Mouse (Mus musculus) layer of hippocampus, postnatal 10 days (tissue): ENCODE data around the gene Neurl1b. TPM values are rescaled to one million over a fixed set of nuclear protein-coding genes. Genes with fewer than 3 reads are reported as not detected.

Experiments
- DNase-seq, 2 experiments: peaks; one replicate each; pipeline ENCODE4 v3.0.0; 2021; ENCODE audit warnings: low spot score in 2 of 2
- total RNA-seq, 2 experiments: library from RNA; stranded (reverse); gene quantifications; 2 replicates each; pipeline ENCODE4 v1.2.3; 2021

The Neurl1b gene
- total RNA-seq, 2 experiments from 2014 or later, result 87.9 to 88.7 TPM

DNA sequence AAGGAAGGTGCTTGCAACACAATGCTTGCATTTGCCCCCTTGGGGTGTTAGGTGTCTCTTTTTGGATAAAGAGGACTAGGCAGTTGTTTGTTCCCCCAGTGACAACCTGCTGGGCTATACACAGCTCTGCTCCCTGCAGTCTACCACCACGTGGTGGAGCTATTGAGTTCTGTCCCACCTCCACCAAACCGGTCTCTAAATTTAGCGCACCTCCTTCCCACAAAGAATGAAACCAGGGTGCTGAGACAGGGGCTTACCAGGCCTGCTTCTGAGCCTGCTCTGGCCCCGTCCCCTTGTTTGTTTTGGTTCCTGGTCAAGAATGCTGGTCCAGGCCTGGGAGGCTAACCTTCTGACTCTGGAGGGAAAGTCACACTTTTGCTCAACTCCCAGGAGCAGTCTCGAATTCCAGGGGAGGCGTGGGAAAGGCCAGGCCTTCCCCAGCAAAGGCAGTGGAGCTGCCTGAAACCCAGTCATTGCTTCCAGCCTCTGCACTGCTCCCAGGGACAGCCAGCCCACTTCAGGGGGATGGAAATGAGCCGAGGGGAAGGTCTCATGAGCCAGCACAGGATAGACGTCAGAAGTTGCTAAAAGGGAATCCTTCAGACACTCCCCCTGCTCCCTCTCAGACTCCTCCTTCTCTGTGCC, 37.1 kb downstream of the Neurl1b start:
- DNase-seq, result peak; percentile 44 to 47

- DNase-seq, result peak; percentile 80 to 81
Observed at GRCm38 (mm10) chr17:26452371-26452972, 37.8 kb downstream of the Neurl1b start.

DNA sequence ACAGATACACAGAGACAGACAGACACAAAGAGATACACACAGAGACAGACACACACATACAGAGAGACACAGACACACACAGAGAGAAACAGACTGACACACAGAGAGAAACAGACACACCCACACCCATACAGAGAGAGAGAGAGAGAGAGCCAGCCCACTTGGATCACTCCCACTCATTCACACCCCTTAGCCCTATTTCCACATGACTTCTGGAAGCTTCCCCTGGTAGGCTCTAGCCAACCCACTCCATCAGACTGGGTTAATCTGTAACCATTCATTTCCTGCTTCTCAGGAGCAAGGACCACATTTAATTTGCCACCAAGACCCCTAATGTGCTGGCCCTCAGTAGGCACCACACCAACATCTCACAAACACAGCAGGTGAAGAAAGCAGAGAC, 42.9 kb downstream of the Neurl1b start:
- DNase-seq, result no peak

DNA sequence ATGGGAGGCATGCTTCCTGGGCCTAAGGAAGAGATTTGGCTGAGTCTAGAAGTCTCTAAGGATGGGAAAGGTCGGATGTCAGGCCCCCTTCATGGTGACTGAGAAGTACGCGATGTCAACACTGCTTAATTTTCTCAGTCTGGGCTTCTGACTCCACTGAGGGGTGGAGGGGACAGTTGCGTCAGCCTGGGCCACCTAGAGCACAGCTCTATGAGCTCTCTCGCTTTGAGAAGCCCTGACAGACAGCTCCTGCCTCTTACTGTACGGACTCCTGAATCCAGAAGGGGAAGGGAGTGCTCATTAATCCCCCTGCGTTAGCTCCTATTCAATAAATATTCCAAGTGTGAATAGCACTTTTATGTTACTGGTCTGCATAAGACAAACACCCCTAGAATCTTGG, 43.4 kb downstream of the Neurl1b start:
- no peak for DNase-seq

- peak; percentile 85 to 87 for DNase-seq
Observed at GRCm38 (mm10) chr17:26462634-26463170, 48.1 kb downstream of the Neurl1b start.

DNA sequence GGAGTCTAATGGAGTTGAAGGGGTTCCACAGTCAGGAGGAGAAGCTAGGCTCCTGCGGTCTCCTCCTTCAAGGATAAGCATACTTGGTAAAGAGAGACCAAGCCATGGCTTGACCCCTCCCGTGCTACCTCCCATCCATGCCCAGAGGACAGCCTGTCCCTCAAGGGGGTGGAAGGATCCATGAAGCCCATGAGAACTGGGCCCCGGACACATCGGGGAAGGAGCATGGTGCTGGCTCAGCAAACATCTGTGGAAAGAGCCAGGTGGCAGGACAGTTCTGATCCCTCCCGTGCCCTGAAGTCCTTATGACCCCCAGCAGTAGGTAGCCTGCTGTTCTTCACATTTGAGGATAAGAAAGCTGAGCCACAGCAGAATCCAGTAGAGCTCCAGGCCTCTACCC, 48.8 kb downstream of the Neurl1b start:
- DNase-seq, result no peak

DNA sequence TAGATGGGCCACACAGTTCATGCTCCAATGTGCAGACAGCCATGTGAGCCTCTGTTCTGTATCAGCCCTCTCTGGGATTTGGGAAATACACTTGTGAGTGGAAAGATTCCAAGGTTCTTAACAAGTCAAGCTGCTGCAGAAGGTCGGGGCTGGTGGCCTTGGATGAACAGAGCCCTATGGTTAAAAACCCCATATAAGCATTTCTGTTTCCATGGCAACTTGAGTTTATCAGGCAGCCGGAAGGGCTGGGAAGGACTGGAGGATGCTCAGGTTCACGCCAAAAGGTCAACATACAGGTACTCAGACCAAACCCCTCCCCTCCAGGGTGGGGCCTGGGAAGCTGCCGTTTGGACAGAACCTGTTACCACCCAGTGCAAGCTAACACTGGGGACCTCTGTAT, 49.4 kb downstream of the Neurl1b start:
- no peak for DNase-seq

DNA sequence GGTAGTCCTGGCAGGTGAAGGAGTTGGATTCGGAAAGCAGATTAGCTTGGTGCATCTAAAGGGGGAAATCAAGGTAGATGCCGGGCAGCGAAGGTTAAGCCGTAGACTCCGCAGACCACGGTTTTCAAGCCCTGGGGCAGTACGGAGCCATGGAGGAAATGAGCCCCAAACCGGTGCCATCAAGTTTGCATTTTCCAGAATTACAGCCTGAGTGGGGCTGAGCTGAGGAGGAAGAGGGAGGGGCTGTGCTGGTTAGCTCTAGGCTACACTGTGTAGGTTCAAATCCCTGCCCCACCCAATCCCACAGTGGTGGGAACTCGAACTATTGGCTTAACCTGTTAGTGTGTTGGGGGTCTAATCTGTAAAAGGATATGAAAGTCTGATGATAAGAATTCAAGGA, 49.9 kb downstream of the Neurl1b start:
- no peak for DNase-seq

GRCm38 (mm10) chr17:26464972-26465371, 50.3 kb downstream of the Neurl1b start:
- DNase-seq, result no peak

GRCm38 (mm10) chr17:26466741-26467150, 52.1 kb downstream of the Neurl1b start:
- DNase-seq, result peak; percentile 85 to 88

GRCm38 (mm10) chr17:26467619-26468018, 53.0 kb downstream of the Neurl1b start:
- no peak for DNase-seq

- no peak for DNase-seq
Observed at GRCm38 (mm10) chr17:26468102-26468894, 53.7 kb downstream of the Neurl1b start.

- no peak for DNase-seq
Observed at GRCm38 (mm10) chr17:26476871-26477270, 62.2 kb downstream of the Neurl1b start.

- no peak for DNase-seq
Observed at GRCm38 (mm10) chr17:26478672-26479071, 64.0 kb downstream of the Neurl1b start.

GRCm38 (mm10) chr17:26479619-26480018, 65.0 kb downstream of the Neurl1b start:
- no peak for DNase-seq

DNA sequence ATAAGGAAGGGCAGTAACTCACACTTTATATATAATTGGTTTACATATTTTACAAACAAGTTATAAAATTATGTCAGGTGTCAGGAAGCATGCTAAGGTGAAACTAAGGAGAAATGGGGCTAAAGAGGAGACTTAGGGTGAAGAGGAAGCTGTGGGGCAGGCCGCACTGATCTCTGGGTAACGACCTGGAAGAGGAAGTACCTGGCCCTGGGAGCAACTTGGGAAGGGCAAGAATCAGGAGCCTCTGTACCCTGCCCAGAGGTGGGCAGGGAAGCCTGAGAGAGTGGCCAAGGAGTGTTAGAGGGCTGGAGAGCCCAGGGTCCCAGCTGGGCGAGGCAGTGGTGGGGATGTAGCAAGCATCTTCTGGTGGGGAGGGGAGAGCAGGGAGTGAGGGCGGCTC, 66.3 kb downstream of the Neurl1b start:
- no peak for DNase-seq

- no peak for DNase-seq
Observed at GRCm38 (mm10) chr17:26484626-26485421, 70.2 kb downstream of the Neurl1b start.

DNA sequence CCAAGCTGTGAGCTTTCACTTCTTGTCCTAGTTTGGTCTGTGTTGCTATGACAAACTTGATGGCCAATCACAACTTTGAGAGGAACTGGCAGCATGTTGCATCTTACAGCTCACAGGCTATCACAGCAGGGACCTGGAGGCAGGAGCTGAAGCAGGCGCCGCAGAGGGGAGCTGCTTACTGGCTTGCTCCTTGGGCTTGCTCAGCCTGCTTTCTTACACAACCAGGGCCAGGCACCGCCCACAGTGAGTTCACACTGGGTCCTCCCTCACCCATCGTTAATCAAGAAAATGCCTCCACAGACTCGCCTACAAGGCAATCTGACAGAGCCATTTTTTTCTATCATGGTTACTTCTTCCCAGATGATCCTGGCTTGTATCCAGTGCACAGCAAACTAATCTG, 72.6 kb downstream of the Neurl1b start:
- no peak for DNase-seq

GRCm38 (mm10) chr17:26487917-26488316, 73.3 kb downstream of the Neurl1b start:
- no peak for DNase-seq

DNA sequence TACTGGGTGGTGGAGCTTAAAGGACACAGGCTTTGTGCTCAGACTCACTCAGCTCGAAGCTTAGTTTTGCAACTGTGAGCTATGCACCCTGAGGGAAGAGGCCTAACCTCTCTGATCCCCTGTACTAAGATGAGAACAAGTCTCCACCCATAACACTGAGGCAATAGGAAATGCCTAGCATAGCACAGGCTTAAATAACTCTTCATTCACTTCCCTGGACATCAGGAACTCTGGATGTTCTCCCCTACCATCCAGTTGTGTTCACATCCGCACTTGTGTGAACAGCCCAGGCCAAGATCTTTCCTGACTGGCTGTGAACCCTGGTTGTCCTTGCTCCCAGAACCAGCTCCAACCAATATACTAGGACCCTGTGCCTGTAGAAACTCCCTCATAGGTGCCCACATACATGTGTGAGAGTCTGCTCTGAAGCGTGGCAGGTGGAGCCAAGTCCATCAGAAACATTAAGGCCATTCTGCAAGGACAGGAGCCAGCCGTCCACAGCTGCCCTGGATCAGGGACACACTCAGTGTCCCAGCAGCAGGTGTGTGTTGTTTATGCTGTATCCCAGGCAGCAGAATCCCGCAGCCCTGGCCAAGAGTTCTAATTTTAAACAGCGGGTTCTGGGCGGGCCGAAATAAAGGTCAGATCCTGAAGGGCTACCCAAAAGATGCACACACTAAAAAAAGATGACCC, 74.2 kb downstream of the Neurl1b start:
- no peak for DNase-seq

GRCm38 (mm10) chr17:26490072-26490471, 75.4 kb downstream of the Neurl1b start:
- no peak for DNase-seq
